ENCODE assay signal across 12 mouse cellular contexts in genomic region chr12:52381161-52381967, GRCm38 (mm10).
DNase-seq lines count a peak whose midpoint lies in the region; ATAC-seq lines count a peak whose summit lies in the region.
"Had no signal": no experiment of that assay in that cellular context is flagged by ENCODE, and none has a peak within 500 bp of the region (broad histone marks: within the 10 kb centered on the region; RNA-seq: fewer than 3 reads in every experiment).

No protein-coding gene starts in this region.

- no peaks in the 10 kb centered on the region for H3K27me3 ChIP-seq in embryonic facial prominence, embryonic 11.5 days (ENCODE audit: control insufficient read depth, insufficient read depth, low read length)
- no peaks in the 10 kb centered on the region for H3K27me3 ChIP-seq in intestine, embryonic 15.5 days (replicated peaks)
- no peaks in the 10 kb centered on the region for H3K27me3 ChIP-seq in neural tube, embryonic 14.5 days (ENCODE audit: control insufficient read depth, insufficient read depth, low read length)

- H3K4me3 ChIP-seq in embryonic facial prominence, embryonic 11.5 days (ENCODE audit: low read depth, low read length), result no peak overlapping the region
- no peak overlapping the region for H3K4me3 ChIP-seq in intestine, embryonic 15.5 days (replicated peaks)
- no peak overlapping the region for H3K4me3 ChIP-seq in neural tube, embryonic 14.5 days (ENCODE audit: low read depth, low read length)
- H3K4me3 ChIP-seq: myocyte had no signal

- peak; percentile 48 to 57 for DNase-seq in kidney, postnatal 4 days
- no peak for DNase-seq in kidney, adult 11 months
- DNase-seq in embryonic facial prominence, embryonic 11.5 days (ENCODE audit: low spot score), result peak; percentile 56
- DNase-seq in left cerebral cortex, postnatal 25 days (ENCODE audit: low spot score in 2 of 2), result no peak
- DNase-seq in right cerebral cortex, postnatal 10 days (ENCODE audit: low spot score in 2 of 2), result no peak
- DNase-seq in T-cell, adult 2 months (ENCODE audit: low spot score), result no peak
- DNase-seq: cerebellum, adult 2 months; heart, postnatal 10 days; thymus, postnatal 36 days had no signal

- peak overlapping the region; percentile 58; the same call in 1 of the 2 replicates for H3K27ac ChIP-seq in embryonic facial prominence, embryonic 11.5 days (replicated peaks; ENCODE audit: low read depth, low read length)
- peak overlapping the region; percentile 24; the same call in 1 of the 2 replicates for H3K27ac ChIP-seq in intestine, embryonic 15.5 days
- no peak overlapping the region for H3K27ac ChIP-seq in neural tube, embryonic 14.5 days (ENCODE audit: low read depth, low read length)

- H3K36me3 ChIP-seq in embryonic facial prominence, embryonic 11.5 days (replicated peaks; ENCODE audit: control insufficient read depth, insufficient read depth, low read depth, low read length), result no peaks in the 10 kb centered on the region
- no peaks in the 10 kb centered on the region for H3K36me3 ChIP-seq in intestine, embryonic 15.5 days
- no peaks in the 10 kb centered on the region for H3K36me3 ChIP-seq in neural tube, embryonic 14.5 days (ENCODE audit: control insufficient read depth, insufficient read depth, low read length)

- H3K9me3 ChIP-seq in embryonic facial prominence, embryonic 11.5 days (replicated peaks; ENCODE audit: control insufficient read depth, low read length), result no peaks in the 10 kb centered on the region
- no peaks in the 10 kb centered on the region for H3K9me3 ChIP-seq in intestine, embryonic 15.5 days
- no peaks in the 10 kb centered on the region for H3K9me3 ChIP-seq in neural tube, embryonic 14.5 days (ENCODE audit: control insufficient read depth, low read length)

- 35% methylated on average over 18 of the region's 18 CpGs for WGBS in embryonic facial prominence, embryonic 11.5 days
- 30% methylated on average over 18 of the region's 18 CpGs for WGBS in intestine, embryonic 15.5 days
- 42% methylated on average over 18 of the region's 18 CpGs for WGBS in neural tube, embryonic 14.5 days

- no peak overlapping the region for H3K4me2 ChIP-seq in embryonic facial prominence, embryonic 11.5 days (ENCODE audit: low read depth, low read length)
- peak overlapping the region; percentile 34; the same call in 1 of the 2 replicates for H3K4me2 ChIP-seq in intestine, embryonic 15.5 days (replicated peaks)
- no peak overlapping the region for H3K4me2 ChIP-seq in neural tube, embryonic 14.5 days (ENCODE audit: low read depth, low read length)

- peak overlapping the region; percentile 19 for H3K9ac ChIP-seq in embryonic facial prominence, embryonic 11.5 days (replicated peaks; ENCODE audit: low read length)
- H3K9ac ChIP-seq in intestine, embryonic 15.5 days, result no peak overlapping the region
- H3K9ac ChIP-seq in neural tube, embryonic 14.5 days (replicated peaks; ENCODE audit: low read depth, low read length), result no peak overlapping the region

- intact Hi-C loops in left cerebral cortex, postnatal 25 days (cut with DNase I), result no loop called here

- ATAC-seq in embryonic facial prominence, embryonic 11.5 days (replicated peaks; ENCODE audit: insufficient number of reproducible peaks, low FRiP score, low TSS enrichment, low read depth), result peak; percentile 74
- ATAC-seq in intestine, embryonic 15.5 days, result peak; percentile 66
- peak; percentile 83 for ATAC-seq in neural tube, embryonic 14.5 days (ENCODE audit: low read depth)

- peaks cover 8% of the 10 kb centered on the region for H3K4me1 ChIP-seq in embryonic facial prominence, embryonic 11.5 days (ENCODE audit: control insufficient read depth, insufficient read depth, low read length)
- peaks cover 17% of the 10 kb centered on the region for H3K4me1 ChIP-seq in intestine, embryonic 15.5 days (replicated peaks)
- peaks cover 19% of the 10 kb centered on the region; the same call in 1 of the 2 replicates for H3K4me1 ChIP-seq in neural tube, embryonic 14.5 days (ENCODE audit: control insufficient read depth, insufficient read depth, low read length)

Comparison
In these comparisons a context has a peak if more than half of its experiments do, and no peak if none do; other contexts are left out.
1. DNase-seq: peak in kidney, postnatal 4 days (2 of 2) and embryonic facial prominence, embryonic 11.5 days (single experiment); none in kidney, adult 11 months (single experiment), left cerebral cortex, postnatal 25 days (0 of 2), right cerebral cortex, postnatal 10 days (0 of 2) and T-cell, adult 2 months (single experiment).
2. Peak in every context shown above with its lines, with median percentiles within 50 percentile points of each other: ATAC-seq.